Mouse (Mus musculus): ENCODE data around the gene Fopnl.

DNA sequence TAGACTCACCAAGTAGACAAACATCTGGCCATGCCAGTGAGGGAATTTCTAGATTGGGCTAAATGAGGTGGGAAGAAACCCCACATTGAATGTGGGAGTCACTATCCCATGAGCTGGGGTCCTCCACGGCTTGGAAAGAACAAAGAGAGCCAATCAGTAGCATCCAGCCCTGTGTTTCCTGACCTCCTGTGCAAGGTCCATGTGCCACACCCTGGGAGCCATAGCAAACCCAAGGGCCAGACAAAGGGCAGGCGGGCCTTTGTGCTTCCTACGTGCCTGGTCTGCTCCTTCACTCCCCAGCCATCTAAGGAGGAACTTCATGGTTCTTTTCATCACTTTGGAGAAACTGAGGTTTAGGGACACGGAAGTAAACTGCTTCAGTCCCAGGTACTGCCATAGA is 64.3 kb downstream of the Fopnl start:
- TF ChIP-seq CTCF (IDR thresholded peaks at IDR 0.05; ENCODE audit: control insufficient read depth, insufficient read depth, low read length) (no peak), POLR2A (IDR thresholded peaks at IDR 0.05; ENCODE audit: borderline replicate concordance, control insufficient read depth, low read depth, low read length) (no peak)
